Mouse (Mus musculus): ENCODE results near the gene Gucy1b2. TPM values are rescaled to one million over a fixed set of nuclear protein-coding genes. Genes with fewer than 3 reads are reported as not detected.
A peak's percentile ranks its signal among the peaks of the same experiment; 100 is the strongest.

Gene Gucy1b2
- total RNA-seq, 2 experiments from 2014 or later = not detected

GRCm38 (mm10) chr14:62380606-62381005 is 75.5 kb downstream of the Gucy1b2 start:
- intact Hi-C loops (cut with DNase I) = no loop called here
- TF ChIP-seq CTCF (IDR thresholded peaks at IDR 0.05) = no peak

GRCm38 (mm10) chr14:62379391-62379790 is 76.7 kb downstream of the Gucy1b2 start:
- H3K27ac ChIP-seq = no peak overlapping the region
- intact Hi-C loops (cut with DNase I) = no loop called here
- TF ChIP-seq CTCF (IDR thresholded peaks at IDR 0.05) = no peak

More at GRCm38 (mm10) chr14:62380606-62381005, 75.5 kb downstream of the Gucy1b2 start:
- DNase-seq = no peak
- Histone ChIP-seq H3K27ac (no peak overlapping the region), H3K4me3 (no peak overlapping the region)

GRCm38 (mm10) chr14:62376115-62376514 is 80.0 kb downstream of the Gucy1b2 start:
- TF ChIP-seq CTCF (IDR thresholded peaks at IDR 0.05) = no peak
- DNase-seq = no peak
- intact Hi-C loops (cut with DNase I) = no loop called here
- Histone ChIP-seq H3K27ac (no peak overlapping the region), H3K4me3 (no peak overlapping the region)

More at GRCm38 (mm10) chr14:62379391-62379790, 76.7 kb downstream of the Gucy1b2 start:
- no peak overlapping the region for H3K4me3 ChIP-seq
- DNase-seq = no peak

GRCm38 (mm10) chr14:62375694-62376093 is 80.4 kb downstream of the Gucy1b2 start:
- no peak for DNase-seq

GRCm38 (mm10) chr14:62374001-62374400 is 82.1 kb downstream of the Gucy1b2 start:
- no peak for TF ChIP-seq CTCF (IDR thresholded peaks at IDR 0.05)
- Histone ChIP-seq H3K27ac (no peak overlapping the region), H3K4me3 (no peak overlapping the region)
- DNase-seq = no peak
- intact Hi-C loops (cut with DNase I) = no loop called here

More at GRCm38 (mm10) chr14:62375694-62376093, 80.4 kb downstream of the Gucy1b2 start:
- no peak overlapping the region for H3K4me3 ChIP-seq
- no peak for TF ChIP-seq CTCF (IDR thresholded peaks at IDR 0.05)
- intact Hi-C loops (cut with DNase I) = no loop called here
- H3K27ac ChIP-seq = no peak overlapping the region; the same call in 1 of the 2 replicates

GRCm38 (mm10) chr14:62370819-62371218 is 85.3 kb downstream of the Gucy1b2 start:
- no peak for TF ChIP-seq CTCF (IDR thresholded peaks at IDR 0.05)
- peak; percentile 71 for DNase-seq
- Histone ChIP-seq H3K27ac (peak overlapping the region; percentile 76), H3K4me3 (peak overlapping the region; percentile 55)
- intact Hi-C loops (cut with DNase I) = no loop called here

- no peak overlapping the region for H3K27ac ChIP-seq
- H3K4me3 ChIP-seq = no peak overlapping the region
- intact Hi-C loops (cut with DNase I) = no loop called here
- no peak for TF ChIP-seq CTCF (IDR thresholded peaks at IDR 0.05)
- DNase-seq = no peak
Measured at GRCm38 (mm10) chr14:62363774-62364173, 92.3 kb downstream of the Gucy1b2 start.

- Histone ChIP-seq H3K27ac (no peak overlapping the region), H3K4me3 (no peak overlapping the region)
- DNase-seq = no peak
- no peak for TF ChIP-seq CTCF (IDR thresholded peaks at IDR 0.05)
- intact Hi-C loops (cut with DNase I) = no loop called here
Measured at GRCm38 (mm10) chr14:62361263-62361980, 94.7 kb downstream of the Gucy1b2 start.

- intact Hi-C loops (cut with DNase I) = no loop called here
- Histone ChIP-seq H3K27ac (no peak overlapping the region), H3K4me3 (no peak overlapping the region)
- no peak for TF ChIP-seq CTCF (IDR thresholded peaks at IDR 0.05)
- no peak for DNase-seq
Measured at GRCm38 (mm10) chr14:62355201-62355600, 100.9 kb downstream of the Gucy1b2 start.

- no peak for DNase-seq
- no peak for TF ChIP-seq CTCF (IDR thresholded peaks at IDR 0.05)
- intact Hi-C loops (cut with DNase I) = no loop called here
- Histone ChIP-seq H3K27ac (no peak overlapping the region), H3K4me3 (no peak overlapping the region)
Measured at GRCm38 (mm10) chr14:62353793-62354192, 102.3 kb downstream of the Gucy1b2 start.

GRCm38 (mm10) chr14:62353372-62353771 is 102.7 kb downstream of the Gucy1b2 start:
- intact Hi-C loops (cut with DNase I) = no loop called here

GRCm38 (mm10) chr14:62350890-62351289 is 105.2 kb downstream of the Gucy1b2 start:
- no peak for TF ChIP-seq CTCF (IDR thresholded peaks at IDR 0.05)
- no peak for DNase-seq
- intact Hi-C loops (cut with DNase I) = no loop called here
- Histone ChIP-seq H3K27ac (no peak overlapping the region), H3K4me3 (no peak overlapping the region)

More at GRCm38 (mm10) chr14:62353372-62353771, 102.7 kb downstream of the Gucy1b2 start:
- no peak overlapping the region for H3K4me3 ChIP-seq
- DNase-seq = no peak
- no peak for TF ChIP-seq CTCF (IDR thresholded peaks at IDR 0.05)
- H3K27ac ChIP-seq = no peak overlapping the region

GRCm38 (mm10) chr14:62350186-62350585 is 105.9 kb downstream of the Gucy1b2 start:
- no peak for DNase-seq

GRCm38 (mm10) chr14:62349786-62350185 is 106.3 kb downstream of the Gucy1b2 start:
- Histone ChIP-seq H3K4me3 (no peak overlapping the region), H3K27ac (no peak overlapping the region)
- no peak for DNase-seq
- intact Hi-C loops (cut with DNase I) = no loop called here
- no peak for TF ChIP-seq CTCF (IDR thresholded peaks at IDR 0.05)

More at GRCm38 (mm10) chr14:62350186-62350585, 105.9 kb downstream of the Gucy1b2 start:
- no peak for TF ChIP-seq CTCF (IDR thresholded peaks at IDR 0.05)
- Histone ChIP-seq H3K4me3 (no peak overlapping the region), H3K27ac (no peak overlapping the region)
- intact Hi-C loops (cut with DNase I) = no loop called here
